Mouse (Mus musculus): ENCODE measurements at regions not wholly inside any gene's neighbourhood (a gene's known extent, or its start where the extent isn't known, plus 50 kb on each side); places are given as distances from the start of the nearest gene placed in this dataset.
A peak's percentile ranks its signal among the peaks of the same experiment; 100 is the strongest.

DNA sequence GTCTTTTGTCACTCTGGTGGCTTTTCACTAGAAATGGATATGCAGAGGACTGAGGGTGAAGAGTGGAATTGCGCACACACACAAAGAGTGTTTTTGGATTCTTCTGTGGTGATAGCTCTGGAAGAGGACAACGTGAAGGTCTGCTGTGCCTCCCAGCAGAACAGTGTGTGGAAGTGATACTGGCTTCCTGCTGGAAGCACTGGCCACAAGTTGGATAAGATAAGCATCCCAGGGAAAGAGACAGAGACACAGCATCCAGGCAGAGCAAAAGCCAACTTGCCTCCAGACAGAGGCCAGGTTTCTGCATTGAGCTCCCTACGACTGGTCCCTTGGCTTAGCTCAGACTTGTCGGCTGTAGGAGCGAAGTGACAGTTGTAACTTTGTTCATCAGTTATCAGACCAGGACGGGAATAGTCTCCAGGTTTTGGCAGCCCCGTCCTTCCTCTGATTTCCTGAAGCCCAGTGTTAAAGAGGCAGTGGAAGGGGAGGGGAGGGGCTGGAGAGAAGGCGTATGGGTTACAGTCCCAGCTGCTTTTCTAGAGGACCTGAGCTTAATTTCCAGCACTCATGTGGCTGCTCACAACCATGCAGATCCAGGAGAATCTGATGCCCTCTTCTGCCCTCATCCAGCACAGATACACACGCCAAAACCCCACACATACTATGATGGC lies 89.2 kb downstream of the Tmem170b start:
- no peak for DNase-seq

DNA sequence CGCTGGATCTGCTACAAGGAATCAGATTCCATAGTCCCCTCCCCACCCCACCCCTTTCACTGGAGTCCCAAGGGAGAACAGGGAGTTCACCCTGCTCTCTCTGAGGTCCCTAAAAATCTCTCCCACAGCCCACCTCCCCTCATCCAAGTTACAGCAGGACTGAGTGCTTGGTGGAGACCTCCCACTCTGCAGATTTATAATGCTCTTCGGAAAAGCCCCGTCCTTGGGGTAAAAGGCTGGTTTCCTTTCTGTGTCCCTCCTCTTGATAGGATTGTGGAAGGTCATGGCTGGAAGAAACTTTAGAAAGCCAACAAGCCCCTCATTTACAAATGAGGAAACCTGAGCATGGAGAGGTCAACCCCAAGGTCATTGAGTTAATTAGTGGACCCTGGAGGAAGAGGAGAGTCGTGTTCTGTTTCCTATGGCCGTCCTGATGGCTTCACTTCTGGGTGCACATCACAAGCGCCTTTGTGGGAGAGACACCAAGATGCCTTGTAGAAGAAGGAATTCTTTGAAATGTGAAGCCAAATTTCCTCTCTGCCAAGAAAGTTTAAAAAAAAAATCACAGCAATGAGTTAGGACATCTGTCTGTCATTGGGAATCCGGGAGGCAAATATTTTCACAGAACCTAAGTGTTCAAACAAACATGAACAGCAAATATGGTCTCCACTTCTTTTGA lies 91.2 kb downstream of the Tmem170b start:
- DNase-seq, result no peak

GRCm38 (mm10) chr13:41701345-41701744 lies 95.6 kb downstream of the Tmem170b start:
- no peak for DNase-seq

- DNase-seq, result no peak
Observed at GRCm38 (mm10) chr13:41701829-41702231, 96.1 kb downstream of the Tmem170b start.

- no peak for DNase-seq
Observed at GRCm38 (mm10) chr13:41703196-41703595, 97.5 kb downstream of the Tmem170b start.

DNA sequence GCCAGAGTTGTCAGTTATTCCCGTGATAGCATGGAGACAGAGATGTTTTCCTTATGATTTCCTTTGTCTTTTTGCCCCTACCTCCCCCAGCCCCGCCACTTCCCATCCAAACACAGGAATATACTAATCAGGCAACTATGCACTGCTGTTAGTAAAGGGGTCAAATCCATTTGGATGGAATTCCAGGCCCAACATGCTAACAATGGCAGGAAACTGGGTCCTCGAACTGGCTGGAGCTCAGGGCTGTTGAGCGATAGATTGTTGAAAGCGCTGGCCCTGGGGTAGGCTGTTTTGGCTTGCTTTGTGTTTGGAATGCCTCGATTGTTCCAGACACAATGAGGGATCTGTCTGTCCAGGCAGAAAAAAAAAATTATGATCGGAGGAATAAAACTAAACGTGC lies 97.9 kb downstream of the Tmem170b start:
- DNase-seq, result no peak

DNA sequence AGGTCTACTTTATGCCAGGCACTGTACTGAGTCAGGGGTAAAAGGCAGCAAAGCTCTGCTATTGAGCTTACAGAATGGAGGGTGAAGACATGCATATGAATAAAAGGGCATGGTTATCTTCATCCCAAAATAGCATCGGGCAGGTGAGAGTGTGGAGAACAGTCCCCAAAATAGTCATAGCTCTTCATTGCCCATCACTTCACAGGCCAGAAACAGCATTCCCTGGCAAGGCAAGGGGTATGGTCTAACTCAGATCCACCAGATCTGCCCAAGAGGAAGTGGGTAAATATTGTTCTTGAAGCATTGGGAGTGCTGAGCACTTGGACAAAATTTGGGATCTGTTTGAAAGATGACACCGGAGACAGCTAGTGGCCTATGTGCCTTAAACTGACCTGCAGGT lies 99.1 kb downstream of the Tmem170b start:
- DNase-seq, result no peak

GRCm38 (mm10) chr13:41705636-41706035 lies 99.9 kb downstream of the Tmem170b start:
- no peak for DNase-seq

- no peak for DNase-seq
Observed at GRCm38 (mm10) chr13:41707811-41708210, 102.1 kb downstream of the Tmem170b start.

DNA sequence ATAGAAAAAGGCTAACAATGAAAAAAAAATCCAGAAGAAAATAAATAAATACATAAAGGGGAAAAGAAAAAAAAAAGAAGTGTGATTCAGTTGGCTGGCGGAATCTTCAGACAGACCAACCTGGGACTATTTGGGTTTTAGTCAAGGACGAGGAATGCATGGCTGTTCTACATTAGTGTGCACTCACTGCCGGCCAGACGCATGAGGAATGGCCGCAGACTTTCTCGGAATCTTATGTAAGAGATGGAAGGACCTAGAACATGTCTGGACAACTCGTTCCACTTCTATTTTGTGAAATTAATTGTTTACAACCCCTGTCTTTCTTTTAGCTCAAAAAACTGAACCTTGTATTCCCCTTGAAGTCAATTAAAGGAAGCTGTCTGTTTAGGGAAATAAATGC lies 103.4 kb downstream of the Tmem170b start:
- DNase-seq, result no peak

GRCm38 (mm10) chr13:41709475-41710227 lies 103.9 kb downstream of the Tmem170b start:
- DNase-seq, result peak; percentile 92

DNA sequence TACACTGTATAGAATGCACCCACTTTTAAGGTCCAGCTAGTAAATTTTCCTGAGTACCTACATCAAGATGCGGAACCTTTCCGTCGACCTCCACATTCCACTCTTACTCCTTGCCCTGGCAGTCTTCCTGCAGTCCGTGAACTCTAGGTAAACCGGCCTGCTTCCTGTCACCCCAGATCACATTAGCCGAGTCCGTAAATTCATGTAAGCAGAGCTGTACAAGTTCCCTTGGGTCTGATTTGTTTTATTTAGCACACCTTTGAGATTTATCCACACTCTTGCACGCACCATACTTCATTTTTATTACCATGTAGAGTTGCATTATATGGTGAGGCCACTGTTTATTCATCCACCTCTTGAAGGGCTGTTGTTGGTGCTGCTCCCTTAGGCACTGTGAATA lies 106.9 kb downstream of the Tmem170b start:
- DNase-seq, result no peak
